Mouse (Mus musculus) kidney, adult 9 months (tissue): ENCODE data around the gene Nhlrc2.

Experiments used
- DNase-seq: peaks from one replicate; pipeline ENCODE4 v3.0.0; 2022

The Nhlrc2 gene

DNA sequence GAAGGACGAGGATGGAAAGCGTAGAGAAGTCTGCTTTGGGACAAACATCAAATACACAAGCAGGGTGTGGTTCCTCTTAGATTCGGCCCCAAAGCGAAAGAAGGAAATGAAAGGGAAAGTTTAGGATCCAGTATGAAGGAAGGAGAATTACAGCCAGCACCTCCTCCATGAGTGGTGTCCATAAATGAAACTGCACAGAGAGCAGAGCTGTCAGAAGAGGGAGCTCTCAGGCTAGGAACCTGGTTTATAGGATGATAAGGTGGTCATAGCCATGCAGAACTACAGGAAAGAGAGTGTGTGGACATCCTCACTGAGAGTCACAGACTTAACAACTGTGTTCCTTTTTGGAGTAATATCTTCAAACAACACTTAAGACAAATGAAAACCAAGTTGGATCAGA lies 18.0 kb downstream of the Nhlrc2 start:
- DNase-seq = peak; percentile 74

DNA sequence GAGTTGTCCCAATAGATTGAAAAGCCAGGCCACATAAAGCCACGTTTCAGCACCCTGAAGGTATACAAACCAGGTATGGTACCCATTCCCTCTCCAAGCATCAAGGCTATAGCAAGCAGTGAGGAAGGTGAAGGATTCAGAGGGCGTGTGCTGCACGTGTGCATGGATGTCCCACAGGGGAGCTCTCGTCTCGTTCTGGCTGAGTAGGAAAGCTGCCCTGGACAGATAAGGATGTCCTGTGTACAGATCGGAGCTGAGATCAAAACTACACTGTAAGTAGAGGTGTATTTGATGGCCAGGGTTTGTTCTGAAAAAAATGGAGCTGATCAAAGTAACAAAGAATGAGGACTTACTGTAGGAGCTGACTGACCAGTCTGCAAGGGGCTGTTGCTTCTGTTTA lies 18.9 kb downstream of the Nhlrc2 start:
- DNase-seq = no peak

DNA sequence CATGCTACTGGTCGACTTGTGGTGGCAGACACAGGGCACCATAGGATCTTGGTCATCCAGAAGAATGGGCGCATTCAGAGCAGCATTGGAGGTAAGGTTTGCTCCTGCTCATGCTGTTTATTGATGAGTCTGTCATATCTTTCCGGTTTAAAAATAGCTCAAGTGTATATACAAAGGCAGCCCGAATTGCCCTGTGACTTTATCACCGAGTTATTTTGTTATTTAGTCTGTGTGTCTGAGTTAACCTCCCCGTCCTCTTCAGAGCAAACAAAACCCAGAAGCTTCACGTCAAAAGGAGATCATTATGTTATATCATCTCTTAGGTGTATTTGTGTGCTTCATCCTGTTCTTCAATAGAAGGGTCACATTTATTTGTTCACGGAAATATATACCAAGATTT lies 22.7 kb downstream of the Nhlrc2 start:
- DNase-seq = no peak

DNA sequence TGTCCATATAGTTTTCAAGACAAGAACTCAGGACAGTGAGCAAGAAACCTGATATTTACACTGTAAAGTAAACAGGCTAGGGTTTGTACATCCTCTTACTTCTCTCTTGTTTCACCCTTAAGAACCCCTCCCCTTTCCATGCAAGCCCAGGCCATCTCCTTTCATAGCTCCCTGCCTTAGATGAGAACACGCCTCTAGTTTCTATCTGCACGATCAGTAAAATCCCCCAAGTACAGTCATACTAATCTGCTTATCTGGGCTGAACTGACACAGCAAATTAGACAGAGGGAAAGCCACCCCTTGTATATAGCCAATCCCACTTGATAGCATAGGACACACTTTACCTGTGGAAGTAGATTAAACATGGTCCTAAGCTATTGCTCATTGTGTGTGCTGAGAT lies 23.2 kb downstream of the Nhlrc2 start:
- DNase-seq = no peak

DNA sequence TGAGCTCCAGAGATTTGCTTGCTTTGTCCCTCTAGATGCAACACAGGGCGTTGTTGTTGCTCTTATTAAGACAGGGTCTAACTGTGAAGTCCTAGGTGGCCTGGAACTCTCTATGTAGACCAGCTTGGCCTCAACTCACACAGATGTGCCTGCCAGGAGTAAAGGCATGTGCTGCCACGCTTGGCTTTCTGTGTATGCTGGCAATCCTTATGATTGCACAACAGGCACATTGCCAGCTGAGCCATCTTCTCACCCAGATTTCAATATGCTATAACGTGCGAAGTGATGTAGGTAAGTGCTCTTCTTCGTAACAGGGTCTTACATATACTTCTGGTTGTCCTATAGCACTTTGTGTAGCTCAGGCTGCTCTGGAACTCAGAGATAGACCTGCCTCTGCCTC lies 23.9 kb downstream of the Nhlrc2 start:
- DNase-seq = no peak

DNA sequence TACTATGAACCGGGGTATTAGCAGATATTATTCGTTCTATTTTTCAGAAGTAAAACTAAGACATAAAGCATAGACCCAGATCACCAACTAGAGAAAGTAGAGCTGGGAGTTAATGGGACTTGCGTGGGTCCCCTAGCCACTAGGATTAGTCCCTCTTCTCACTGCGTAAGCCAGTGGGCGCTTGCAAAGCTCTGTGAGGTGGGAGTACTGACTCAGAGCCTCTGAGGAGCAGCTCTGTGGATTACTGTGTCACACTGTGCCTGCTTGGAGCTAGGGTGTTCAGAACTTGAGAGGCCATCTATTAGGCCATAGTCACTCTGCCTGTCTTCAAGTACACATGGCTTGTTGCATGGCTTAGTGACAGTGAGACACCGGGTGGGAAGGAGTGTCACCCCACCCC lies 25.1 kb downstream of the Nhlrc2 start:
- no peak for DNase-seq

DNA sequence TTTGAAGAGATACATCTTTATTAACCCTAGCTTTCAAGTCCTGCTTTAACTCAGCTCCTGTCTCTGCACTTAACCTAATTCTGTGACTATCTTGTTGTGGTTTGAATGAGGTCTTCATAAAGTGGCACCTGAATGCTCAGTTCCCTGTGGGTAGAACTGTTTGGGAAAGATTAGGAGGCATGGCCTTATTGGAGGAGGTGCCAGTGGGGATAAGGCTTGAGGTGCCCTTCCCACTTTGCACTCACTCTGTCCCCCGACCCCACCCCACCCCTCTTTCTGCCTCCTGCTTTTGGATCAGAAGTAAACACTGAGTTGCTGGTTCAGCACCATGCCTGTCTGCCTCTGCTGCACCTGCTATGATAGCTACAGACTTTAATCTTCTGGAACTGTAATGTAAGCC lies 29.7 kb downstream of the Nhlrc2 start:
- no peak for DNase-seq

DNA sequence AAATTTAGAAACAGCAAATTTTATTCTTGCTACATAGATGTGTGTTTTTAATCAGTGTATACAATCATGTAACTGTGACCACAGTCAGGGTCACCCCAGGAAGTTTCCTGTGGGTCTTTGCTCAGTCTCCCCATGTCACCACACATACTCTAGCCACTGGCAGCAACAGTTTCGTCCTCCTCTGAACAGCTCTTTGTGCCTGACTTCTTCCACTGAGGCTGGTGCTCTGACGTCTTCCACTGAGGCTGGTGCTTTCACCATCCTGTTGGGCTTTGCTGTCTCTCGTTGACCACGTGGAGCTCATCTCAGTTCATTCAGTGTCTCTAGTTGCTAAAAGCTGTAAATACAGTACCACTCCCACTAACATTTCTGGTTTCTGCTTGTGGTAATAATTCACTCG lies 33.9 kb downstream of the Nhlrc2 start:
- DNase-seq = no peak

DNA sequence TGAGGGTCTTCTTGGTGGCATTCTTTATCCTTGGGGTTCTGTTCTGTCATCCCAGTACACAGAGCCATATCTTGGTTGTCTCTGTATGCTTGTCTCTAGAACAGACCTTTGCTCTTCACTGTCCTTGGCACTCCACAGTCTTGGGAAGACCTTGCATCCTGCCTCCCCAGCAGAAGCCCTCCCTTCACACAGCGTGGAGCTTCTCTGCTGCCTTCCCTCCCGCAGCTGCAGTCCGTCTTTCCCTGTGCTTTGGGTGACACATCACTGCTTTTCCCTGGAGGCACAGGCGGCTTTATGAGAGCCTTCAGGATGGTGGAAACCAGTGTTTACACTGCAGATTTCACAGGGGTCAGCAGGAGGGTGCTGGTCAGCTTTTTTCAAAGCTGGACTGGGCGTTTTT lies 35.7 kb downstream of the Nhlrc2 start:
- peak; percentile 17 for DNase-seq

DNA sequence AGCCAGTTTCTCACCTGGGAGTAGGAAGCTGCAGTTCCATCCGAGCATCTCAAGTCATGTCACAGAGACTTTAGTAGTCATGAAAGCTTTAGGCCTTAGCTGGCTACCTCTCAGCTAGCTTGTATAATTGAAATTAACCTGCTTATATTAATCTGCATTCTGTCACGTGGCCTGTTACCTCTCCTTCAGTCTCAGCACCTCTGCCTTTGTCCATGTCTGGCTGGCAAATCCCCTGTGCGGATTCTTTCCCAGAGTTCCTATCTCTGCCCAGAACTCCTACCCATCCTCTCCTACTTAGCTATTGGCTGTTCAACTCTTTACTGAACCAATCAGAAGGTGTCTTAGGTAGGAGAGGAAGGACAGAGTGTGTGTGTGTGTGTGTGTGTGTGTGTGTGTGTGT lies 36.2 kb downstream of the Nhlrc2 start:
- DNase-seq = no peak

DNA sequence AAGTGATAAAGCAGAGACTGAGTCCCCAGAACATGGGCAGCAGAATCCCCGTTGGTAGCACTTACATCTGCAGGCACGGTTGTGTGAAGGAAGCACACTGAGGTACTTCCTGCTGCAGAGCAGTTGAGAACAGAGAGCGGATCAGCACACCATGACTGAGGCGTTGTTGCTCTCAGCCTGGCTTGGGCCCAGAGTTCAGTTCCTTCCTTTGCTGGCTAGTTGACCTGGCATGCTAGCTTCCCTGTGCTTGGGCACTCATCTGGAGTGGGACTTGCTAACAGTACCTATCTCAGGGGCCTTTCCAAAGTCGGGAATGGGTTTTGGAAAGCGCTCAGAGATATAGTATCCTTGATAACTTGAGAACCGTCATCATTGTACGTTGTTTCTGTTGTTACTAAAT lies 38.3 kb downstream of the Nhlrc2 start:
- no peak for DNase-seq

DNA sequence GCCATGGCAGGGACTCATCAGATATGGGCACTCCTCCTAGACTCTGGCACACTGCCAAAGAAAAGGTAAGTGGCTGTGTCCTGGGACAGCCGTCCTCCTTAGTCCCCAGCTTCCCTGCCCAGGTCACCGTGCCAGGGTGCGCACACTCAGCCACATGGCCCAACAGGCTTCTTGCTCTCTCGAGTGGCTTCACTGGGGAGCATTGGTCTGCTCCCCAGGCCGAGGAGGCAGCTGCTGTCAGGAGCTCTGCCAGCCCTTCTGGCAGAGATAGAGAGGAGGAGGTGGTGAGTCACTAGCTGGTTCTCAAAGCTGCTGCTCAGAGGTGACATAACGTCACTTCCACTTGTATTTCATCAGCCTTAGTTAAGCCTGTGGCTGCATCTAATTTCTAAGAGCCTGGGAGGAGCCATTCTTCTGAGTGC lies 40.2 kb downstream of the Nhlrc2 start:
- no peak for DNase-seq

DNA sequence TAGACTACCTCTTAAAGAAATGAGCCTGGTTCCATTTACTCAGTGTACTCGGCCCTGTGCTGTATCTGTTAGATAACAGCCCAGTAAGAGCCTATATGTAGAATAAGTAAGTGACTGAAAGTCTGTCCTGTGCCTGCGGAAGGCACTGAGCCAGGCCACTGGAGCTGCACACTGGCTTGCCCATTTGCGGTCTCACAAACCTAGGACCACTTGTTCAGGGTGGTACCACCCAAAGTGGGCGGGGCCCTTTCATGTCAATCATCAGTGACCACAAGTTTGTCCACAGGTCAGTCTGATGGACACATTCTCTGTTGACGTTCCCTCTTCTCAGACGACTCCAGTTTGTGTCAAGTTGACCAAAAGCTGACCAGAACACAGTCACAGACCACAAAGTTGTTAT lies 40.9 kb downstream of the Nhlrc2 start:
- no peak for DNase-seq

DNA sequence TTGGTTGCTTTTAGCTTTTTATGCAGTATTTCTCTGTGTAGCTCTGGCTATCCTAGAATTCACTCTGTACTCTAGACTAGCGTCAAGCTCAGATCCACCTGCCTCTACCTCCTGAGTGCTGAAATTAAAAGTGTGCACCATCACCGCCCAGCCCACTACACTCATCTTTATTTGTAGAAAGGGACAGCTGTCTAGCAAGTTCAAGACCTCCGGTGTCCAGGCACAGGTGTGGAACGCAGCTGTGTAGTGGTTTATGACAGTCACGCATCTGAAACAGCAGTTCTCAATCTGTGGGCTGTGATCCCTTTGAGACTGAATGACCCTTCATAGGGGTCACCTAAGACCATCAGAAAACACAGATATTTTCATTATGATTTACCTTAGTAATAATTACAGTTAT lies 41.4 kb downstream of the Nhlrc2 start:
- DNase-seq = no peak

DNA sequence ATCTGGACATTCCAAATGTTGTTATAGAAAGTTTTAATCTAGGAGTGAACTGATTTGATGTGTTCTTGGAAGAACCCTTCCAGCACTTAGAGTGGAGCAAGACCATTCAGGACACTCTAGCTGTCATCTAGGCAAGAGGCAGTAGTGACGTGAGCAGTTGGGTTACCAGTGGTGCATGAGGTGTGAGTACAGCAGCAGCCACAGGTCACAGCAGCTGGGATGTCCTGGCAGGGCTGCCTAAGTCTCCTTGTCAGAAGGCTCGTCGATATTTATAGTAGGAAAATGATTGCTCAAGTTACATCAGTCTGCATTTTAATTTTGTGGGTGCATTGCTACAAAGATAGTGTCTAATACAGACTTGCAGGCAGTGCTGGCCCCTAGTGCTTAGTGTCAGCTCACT lies 42.2 kb downstream of the Nhlrc2 start:
- DNase-seq = no peak

DNA sequence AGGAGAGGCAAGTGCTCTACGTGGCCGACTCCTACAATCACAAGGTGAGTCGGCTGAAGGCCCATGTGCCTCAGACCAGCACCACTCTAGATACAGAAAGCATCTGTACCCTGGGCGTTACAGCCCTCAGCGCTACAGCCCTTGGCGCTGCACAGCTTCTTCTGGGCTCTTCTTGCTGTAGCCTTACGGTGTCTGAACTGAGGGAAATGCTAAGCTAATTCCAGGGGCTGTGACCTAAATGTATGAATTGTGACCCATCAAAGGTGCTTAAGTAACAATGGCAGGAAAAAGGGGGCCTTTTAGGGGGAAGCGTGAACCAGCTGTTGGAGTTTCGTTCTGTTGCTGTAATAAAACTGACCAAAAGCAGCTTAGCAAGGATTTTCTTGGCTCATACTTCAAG lies 44.4 kb downstream of the Nhlrc2 start:
- no peak for DNase-seq

DNA sequence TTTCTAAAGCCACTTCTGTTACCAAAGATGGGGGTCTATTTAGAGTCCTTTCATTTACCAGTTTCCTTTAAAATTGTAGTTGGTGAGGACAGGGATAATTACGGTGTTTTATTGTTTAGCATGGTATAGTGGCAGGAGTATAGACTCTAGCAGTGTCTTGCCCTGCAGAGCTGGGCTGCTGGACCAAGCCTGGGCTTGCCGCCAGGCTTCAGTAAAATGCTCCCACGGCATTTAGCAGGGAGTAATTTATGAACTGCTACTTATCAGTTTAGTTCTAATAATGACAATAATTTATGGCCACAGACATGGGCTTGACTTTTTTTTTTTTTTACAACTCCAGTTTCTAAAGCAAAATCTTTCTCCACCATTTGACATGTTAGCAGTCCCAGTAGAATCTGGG lies 51.9 kb downstream of the Nhlrc2 start:
- DNase-seq = no peak

DNA sequence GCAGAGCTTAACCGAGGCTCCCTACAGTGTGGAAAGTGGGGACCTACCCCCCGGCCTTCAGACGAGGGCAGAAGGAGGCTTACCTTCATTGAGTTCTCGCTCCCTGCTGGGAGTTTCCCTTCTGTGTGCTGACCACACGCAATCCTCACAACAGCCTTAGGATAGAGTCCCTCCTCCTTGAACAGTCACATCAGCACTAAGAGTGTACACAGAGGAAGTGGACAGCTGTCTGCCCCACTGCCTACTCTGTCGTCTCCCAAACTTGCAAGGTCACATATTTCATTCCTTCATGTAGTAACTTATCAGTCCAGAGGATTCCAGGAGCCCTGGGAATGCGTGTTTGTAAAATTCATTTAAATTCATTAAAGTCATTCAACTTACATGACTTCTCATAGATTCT lies 52.7 kb downstream of the Nhlrc2 start:
- no peak for DNase-seq

DNA sequence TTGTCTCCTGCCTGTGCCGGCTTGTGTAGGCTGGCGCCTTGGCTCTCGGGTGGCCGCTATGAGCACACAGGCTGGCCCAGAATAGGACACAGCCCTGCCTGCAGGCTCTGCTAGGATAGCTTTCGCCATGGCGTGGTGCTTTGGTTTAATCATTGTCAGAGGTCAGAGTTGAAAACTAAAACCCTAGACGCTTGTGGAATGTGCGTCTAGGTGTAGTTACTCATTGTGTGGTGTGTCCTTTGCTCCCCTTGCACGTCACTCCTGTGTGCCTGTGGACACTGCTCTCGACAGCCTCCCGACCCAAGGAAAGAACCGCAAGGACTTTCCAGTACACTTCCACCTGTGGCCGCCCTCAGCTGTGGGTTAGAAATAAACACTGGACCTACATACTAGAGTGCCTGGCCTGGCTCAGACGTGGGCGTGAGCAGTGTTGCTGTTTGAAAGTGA lies 53.9 kb downstream of the Nhlrc2 start:
- DNase-seq = peak; percentile 94

DNA sequence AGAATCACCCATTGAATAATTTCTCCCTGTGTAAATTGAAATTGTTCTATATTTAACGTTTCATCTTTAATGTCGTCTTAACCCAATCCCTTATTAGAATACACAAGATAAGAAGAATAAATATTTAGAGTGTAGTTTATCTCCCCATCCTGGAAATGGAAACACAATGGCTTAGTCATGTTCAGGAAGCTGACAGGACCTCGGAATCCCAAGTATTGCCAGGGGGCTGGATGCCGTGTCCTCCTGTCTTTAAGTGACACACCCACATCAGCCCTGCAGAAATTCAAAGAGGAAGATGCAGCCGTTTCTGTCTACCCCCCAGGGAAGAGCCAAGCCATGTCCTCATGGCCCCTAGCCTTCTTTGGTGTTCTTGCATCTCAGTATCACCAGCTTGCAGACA lies 60.9 kb downstream of the Nhlrc2 start:
- DNase-seq = no peak

DNA sequence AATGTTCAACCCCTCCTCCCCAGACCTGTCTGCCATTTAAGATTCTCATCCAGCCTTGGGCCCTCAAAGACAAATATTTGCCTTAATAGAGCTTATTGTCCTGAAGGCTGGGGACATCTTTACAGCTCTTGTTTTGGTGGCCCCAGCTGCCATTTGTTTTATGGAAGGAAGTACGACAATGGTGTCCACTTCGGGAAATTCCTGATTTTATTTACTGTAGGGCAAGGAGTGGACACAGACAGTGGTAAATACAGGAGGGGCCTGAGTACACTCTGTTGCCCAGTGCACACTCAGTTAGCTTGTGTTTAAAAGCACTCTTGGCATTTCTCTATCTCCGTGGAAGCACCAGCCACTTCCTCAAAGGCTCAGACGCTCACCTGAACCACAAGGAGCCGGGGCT lies 66.1 kb downstream of the Nhlrc2 start:
- DNase-seq = no peak

DNA sequence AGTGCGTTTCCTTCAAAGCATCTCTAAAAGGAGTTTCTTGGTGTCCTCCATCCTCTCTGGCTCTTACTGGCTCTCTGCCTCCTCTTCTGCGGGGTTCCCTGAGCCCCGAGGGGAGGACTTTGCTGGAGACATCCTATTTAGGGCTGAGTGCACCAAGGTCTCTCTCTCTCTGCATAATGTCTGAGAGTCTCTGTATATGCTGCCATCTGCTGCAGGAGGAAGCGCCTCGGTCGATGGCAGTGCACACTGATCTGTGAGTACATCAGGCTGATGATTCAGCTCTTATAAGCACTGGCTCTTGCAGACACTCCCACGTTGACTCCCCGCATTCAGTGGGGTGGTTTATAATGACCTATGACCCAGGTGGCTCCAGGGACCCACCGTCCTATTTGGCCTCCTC lies 70.8 kb downstream of the Nhlrc2 start:
- no peak for DNase-seq

DNA sequence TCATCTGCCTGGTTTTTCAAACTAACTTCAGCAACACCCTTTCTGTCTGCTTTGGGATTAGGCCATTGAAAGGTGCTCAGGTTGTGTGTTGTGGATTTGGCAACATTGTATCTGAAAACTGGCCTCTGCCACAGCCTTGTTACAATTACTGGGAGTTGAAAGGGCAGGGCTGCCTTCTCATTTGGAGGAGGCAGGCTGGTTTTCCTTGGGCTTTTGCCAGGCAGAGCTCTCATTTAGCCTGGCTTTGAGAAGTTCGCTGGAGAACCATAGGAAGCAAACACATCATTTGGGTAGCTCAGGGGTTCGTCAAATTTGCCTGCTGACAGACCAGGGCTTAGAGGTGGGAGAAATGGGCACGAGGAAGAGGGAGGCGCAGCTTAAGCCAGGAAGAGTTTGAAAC lies 71.5 kb downstream of the Nhlrc2 start:
- DNase-seq = no peak

DNA sequence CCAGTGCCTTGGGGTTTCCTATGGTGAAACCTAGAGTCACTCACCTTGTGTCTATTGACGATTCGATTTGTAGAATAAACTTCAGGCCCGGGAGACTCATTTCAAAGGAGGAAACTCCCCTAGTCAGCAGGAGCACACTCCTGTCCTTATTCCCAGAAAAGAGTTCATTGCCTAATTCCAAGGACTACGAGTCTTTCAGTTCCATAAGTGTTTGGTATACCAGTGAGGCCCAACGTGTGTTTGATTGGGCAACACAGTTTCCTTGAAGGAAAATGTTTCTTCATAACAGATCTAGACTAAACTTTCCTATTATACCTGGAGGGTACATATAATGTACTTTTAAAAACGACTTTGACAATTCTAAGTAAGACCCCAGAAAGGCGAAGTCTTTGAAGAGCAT lies 73.8 kb downstream of the Nhlrc2 start:
- DNase-seq = no peak

DNA sequence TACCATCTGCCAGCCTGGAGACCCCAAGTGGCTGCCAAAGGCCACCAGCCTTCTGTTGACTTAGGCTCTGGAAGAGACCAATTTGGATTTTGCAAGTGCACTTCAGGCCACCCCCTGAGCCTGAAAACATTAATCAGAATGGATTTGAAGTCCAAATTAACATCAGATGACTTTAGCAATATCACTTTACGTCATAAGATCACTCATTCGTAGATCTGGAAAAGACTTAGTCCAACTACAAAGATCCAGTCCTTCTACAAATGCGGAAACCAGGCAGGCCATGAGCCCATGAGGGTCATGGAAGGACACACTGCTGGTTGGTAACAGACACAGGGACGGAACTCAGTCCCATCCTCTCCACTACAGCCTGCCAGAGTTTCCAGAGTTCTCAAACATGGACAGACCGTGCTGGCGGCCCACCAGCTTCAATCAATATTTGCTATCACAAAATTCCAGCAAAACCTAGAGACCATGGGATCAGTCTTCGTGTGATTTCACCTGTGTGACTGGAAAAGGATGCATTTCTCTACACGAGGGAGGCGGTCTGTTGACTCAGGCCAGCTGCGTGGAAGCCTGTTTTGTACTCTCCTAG lies 79.9 kb downstream of the Nhlrc2 start:
- no peak for DNase-seq

DNA sequence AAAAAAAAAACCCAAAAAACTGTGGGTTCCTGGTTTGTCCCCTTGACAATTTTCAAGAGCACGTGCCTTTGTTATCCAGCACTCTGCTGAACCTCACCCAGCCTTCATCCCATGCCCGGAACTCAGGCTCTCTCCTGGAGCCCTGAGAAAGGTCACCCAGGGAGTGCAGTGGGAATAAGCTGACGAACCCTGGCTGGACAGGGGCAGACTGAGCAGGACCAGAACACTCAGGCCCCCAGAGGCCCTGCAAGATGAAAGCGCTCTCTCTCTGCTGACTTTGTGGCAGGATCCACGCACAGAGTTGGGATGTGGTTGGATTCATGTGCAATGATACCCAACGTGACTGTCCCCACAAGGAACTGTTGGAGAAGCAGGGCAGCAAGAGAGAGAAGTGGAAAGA lies 81.6 kb downstream of the Nhlrc2 start:
- no peak for DNase-seq
